Mouse (Mus musculus): ENCODE results near the gene Spata18.

DNA sequence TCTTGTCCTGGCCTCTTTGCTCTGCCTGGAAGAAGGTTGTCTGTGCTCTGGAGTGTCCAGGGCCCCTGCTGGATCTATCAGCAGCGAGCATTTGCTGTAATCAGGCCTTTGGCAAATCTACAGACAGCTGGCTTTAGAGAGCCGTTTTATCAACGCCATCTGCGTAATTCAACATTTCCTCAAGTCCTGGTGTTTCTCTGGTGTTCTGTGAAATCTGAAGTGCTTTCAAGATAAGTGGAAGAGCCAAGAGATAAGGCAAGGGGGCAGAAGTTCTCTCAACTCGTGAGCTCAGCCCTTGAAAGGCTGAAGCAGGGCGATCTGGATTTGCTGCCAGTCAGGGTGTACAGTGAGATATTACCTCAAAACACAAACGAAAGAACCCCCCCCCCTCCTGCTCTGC lies 77.5 kb downstream of the Spata18 start:
- TF ChIP-seq GATA1 (IDR thresholded peaks at IDR 0.05; ENCODE audit: low read length) (no peak), TAL1 (IDR thresholded peaks at IDR 0.05; ENCODE audit: low read length) (no peak)
